10 mouse cellular contexts compared by ENCODE assay signal in the genomic region with DNA sequence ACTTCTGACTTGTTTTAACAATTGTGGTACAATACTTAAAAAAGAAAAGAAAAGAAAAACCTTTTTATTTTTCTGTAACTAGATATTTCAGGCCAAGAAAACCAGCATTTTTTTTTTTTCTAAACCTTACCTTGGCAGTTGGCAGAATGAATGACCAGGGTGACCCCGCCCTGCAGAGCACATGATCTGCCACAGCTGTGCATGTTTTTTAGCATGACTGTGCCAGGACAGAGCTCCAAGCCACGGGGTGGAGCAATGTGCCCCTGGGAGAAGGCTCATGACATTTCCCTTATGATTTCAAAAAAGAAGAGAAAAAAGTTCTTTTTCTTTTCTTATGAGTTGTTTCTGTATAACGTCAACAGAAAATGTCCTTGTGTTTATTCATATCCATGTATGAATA. TPM values are rescaled to one million over a fixed set of nuclear protein-coding genes. Genes with fewer than 3 reads are reported as not detected.
DNase-seq lines count a peak whose midpoint lies in the region; ATAC-seq and TF ChIP-seq lines count a peak whose summit lies in the region.
"Had no signal": no experiment of that assay in that cellular context is flagged by ENCODE, and none has a peak within 500 bp of the region (broad histone marks: within the 10 kb centered on the region; RNA-seq: fewer than 3 reads in every experiment).

No protein-coding gene starts in this region.

- no peak overlapping the region for H3K4me3 ChIP-seq in lung, postnatal 0 days (ENCODE audit: low read depth, low read length)
- H3K4me3 ChIP-seq in hindbrain, embryonic 14.5 days (replicated peaks; ENCODE audit: low read length), result no peak overlapping the region
- H3K4me3 ChIP-seq: embryonic facial prominence, embryonic 12.5 days had no signal

- H3K4me1 ChIP-seq in lung, postnatal 0 days (ENCODE audit: insufficient read depth, low read depth, low read length), result peaks cover 11% of the 10 kb centered on the region; the same call in 1 of the 2 replicates
- peaks cover 21% of the 10 kb centered on the region for H3K4me1 ChIP-seq in hindbrain, embryonic 14.5 days (replicated peaks; ENCODE audit: control insufficient read depth, insufficient read depth, low read length)

- intact Hi-C loops in heart, postnatal 10 days (cut with DNase I), result loop anchor here (2.0 kb wide), 1 partner anchor 321 kb away; no protein-coding TSS in a partner anchor

- no peak overlapping the region for H3K4me2 ChIP-seq in lung, postnatal 0 days (replicated peaks; ENCODE audit: low read depth, low read length)
- no peak overlapping the region for H3K4me2 ChIP-seq in hindbrain, embryonic 14.5 days (replicated peaks)
- H3K4me2 ChIP-seq: embryonic facial prominence, embryonic 12.5 days had no signal

- peak; percentile 64 to 87 for DNase-seq in adrenal gland, adult (ENCODE audit: inconsistent age in 2 of 2, low spot score in 1 of 2)
- DNase-seq in adrenal gland, postnatal 4 days (ENCODE audit: low spot score in 2 of 2), result no peak
- peak; percentile 78 for DNase-seq in adrenal gland, postnatal 10 days
- DNase-seq in heart, postnatal 10 days, result peak; percentile 71 to 74
- DNase-seq in lung, postnatal 0 days (ENCODE audit: low spot score), result peak; percentile 56
- DNase-seq in hindbrain, embryonic 14.5 days (ENCODE audit: low spot score), result no peak
- DNase-seq: thymus, postnatal 36 days had no signal

- H3K9ac ChIP-seq in lung, postnatal 0 days (replicated peaks; ENCODE audit: low read depth), result no peak overlapping the region
- no peak overlapping the region for H3K9ac ChIP-seq in hindbrain, embryonic 14.5 days
- H3K9ac ChIP-seq: embryonic facial prominence, embryonic 12.5 days had no signal

- no peaks in the 10 kb centered on the region for H3K36me3 ChIP-seq in lung, postnatal 0 days (ENCODE audit: insufficient read depth, low read length)
- no peaks in the 10 kb centered on the region for H3K36me3 ChIP-seq in hindbrain, embryonic 14.5 days (replicated peaks; ENCODE audit: control insufficient read depth, insufficient read depth)
- H3K36me3 ChIP-seq: embryonic facial prominence, embryonic 12.5 days had no signal

- WGBS in lung, postnatal 0 days, result 50% methylated on average over 3 of the region's 3 CpGs
- WGBS in hindbrain, embryonic 14.5 days, result 66% methylated on average over 3 of the region's 3 CpGs

- no peak for TF ChIP-seq CTCF in lung, postnatal 0 days (IDR thresholded peaks at IDR 0.05)

- TF ChIP-seq EP300 in lung, postnatal 0 days (IDR thresholded peaks at IDR 0.05), result no peak

- no peak overlapping the region for H3K27ac ChIP-seq in lung, postnatal 0 days (ENCODE audit: low read length)
- no peak overlapping the region for H3K27ac ChIP-seq in hindbrain, embryonic 14.5 days
- H3K27ac ChIP-seq: embryonic facial prominence, embryonic 12.5 days had no signal

- H3K27me3 ChIP-seq in lung, postnatal 0 days (replicated peaks; ENCODE audit: insufficient read depth, low read length), result no peaks in the 10 kb centered on the region
- H3K27me3 ChIP-seq in hindbrain, embryonic 14.5 days (ENCODE audit: control insufficient read depth, insufficient read depth, low read length), result no peaks in the 10 kb centered on the region
- H3K27me3 ChIP-seq: embryonic facial prominence, embryonic 12.5 days had no signal

- H3K9me3 ChIP-seq in lung, postnatal 0 days (ENCODE audit: low read length), result no peaks in the 10 kb centered on the region
- H3K9me3 ChIP-seq in hindbrain, embryonic 14.5 days (ENCODE audit: control insufficient read depth, low read length), result no peaks in the 10 kb centered on the region; the same call in 1 of the 2 replicates
- H3K9me3 ChIP-seq: embryonic facial prominence, embryonic 12.5 days had no signal

- ATAC-seq in lung, postnatal 0 days, result no peak
- no peak for ATAC-seq in hindbrain, embryonic 14.5 days (ENCODE audit: low FRiP score)
- ATAC-seq in frontal cortex, adult (ENCODE audit: low TSS enrichment), result no peak
- ATAC-seq in CD4-positive, CD25-positive, alpha-beta regulatory T cell, adult 4 months, result no peak

RNA-seq across cellular contexts. Expression of a gene that starts 5.1 kb away (rescaled TPM):
- total RNA-seq in adrenal gland, postnatal 4 days (2021), result 100 to 1,000 TPM; 100 to 106 TPM
- total RNA-seq in adrenal gland, postnatal 10 days (2021), result 10 to 100 TPM; 80.5 to 82.5 TPM
- 10 to 100 TPM; 48.7 to 53.7 TPM for total RNA-seq in heart, postnatal 10 days (2021)
- polyA plus RNA-seq in lung, postnatal 0 days (2015; fragmentation: Nextera tagmentation; extraction: Ambion mirVana), result 97.9 and 104 TPM in 2 replicates
- 55.8 and 56.1 TPM in 2 replicates for polyA plus RNA-seq in hindbrain, embryonic 14.5 days (2014; fragmentation: Nextera tagmentation; extraction: Ambion mirVana)
- polyA plus RNA-seq in CD4-positive, CD25-positive, alpha-beta regulatory T cell, adult 4 months (2017; shearing (Covaris generic)), result 10 to 100 TPM; 49.7 to 52.7 TPM

RNA-seq across cellular contexts. Expression of a gene that starts 5.3 kb away (rescaled TPM):
- total RNA-seq in adrenal gland, postnatal 4 days (2021), result 10 to 100 TPM; 23.1 to 26.2 TPM
- total RNA-seq in adrenal gland, postnatal 10 days (2021), result 10 to 100 TPM; 19.4 to 21.3 TPM
- total RNA-seq in heart, postnatal 10 days (2021), result 10 to 100 TPM; 21.7 to 23.3 TPM
- 18.9 and 22.5 TPM in 2 replicates for polyA plus RNA-seq in lung, postnatal 0 days (2015; fragmentation: Nextera tagmentation; extraction: Ambion mirVana)
- polyA plus RNA-seq in hindbrain, embryonic 14.5 days (2014; fragmentation: Nextera tagmentation; extraction: Ambion mirVana), result 13.0 and 15.4 TPM in 2 replicates
- 1 to 10 TPM in 1 of 2 experiments, under 1 TPM in 1; 0.25 to 1.1 TPM for polyA plus RNA-seq in CD4-positive, CD25-positive, alpha-beta regulatory T cell, adult 4 months (2017; shearing (Covaris generic))

Comparison
In these comparisons a context has a peak if more than half of its experiments do, and no peak if none do; other contexts are left out.
1. DNase-seq: peak in adrenal gland, adult (2 of 2), adrenal gland, postnatal 10 days (single experiment), heart, postnatal 10 days (2 of 2) and lung, postnatal 0 days (single experiment); none in adrenal gland, postnatal 4 days (0 of 2) and hindbrain, embryonic 14.5 days (single experiment).